Mouse (Mus musculus): ENCODE data around the gene Vwa2.

DNA sequence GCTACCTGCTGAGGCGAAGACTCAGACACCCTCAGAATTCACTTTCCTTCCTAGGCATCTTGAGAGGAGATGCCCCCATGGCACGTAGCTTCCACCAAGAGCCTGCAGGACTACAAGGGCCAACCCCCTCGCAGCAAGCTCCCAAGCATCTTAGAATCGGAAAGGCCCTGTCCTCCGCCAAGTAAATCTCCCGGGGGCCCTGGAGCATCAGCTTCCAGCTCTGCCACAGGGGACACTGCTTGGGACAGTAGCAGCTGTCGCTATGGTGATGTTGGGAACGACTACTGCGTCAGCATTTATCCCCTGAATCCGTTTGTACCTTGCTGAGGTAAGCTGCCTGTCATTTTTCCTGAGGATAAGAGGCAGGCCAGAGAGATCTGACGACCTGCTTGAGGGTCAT is 36.5 kb downstream of the Vwa2 start:
- no peak for TF ChIP-seq CTCF (IDR thresholded peaks at IDR 0.05; ENCODE audit: borderline replicate concordance, insufficient read depth, low read depth, low read length)
- TF ChIP-seq POLR2A (IDR thresholded peaks at IDR 0.05; ENCODE audit: borderline replicate concordance, insufficient read depth, low read length): no peak
